ENCODE assay signal across 21 mouse cellular contexts in the genomic region with DNA sequence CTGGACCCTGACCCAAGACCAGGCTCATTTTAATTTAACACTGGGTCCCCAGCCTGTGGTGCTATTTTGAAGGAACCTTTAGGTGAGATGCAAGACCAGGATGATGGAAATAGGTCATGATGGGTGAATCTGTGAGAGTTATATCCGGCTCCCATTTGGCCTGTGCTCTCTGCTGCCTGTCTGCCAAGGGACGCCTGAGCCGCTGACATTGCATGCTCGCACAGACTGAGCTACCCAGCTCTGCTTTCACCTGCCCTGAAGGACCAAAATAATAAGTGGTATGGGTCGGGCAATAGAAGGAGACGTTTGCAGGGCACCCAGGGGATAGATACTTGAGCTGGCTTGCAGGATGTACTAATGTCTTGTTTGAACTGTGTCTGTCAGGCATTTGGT. TPM values are rescaled to one million over a fixed set of nuclear protein-coding genes. Genes with fewer than 3 reads are reported as not detected.
DNase-seq lines count a peak whose midpoint lies in the region; ATAC-seq and TF ChIP-seq lines count a peak whose summit lies in the region.
"Had no signal": no experiment of that assay in that cellular context is flagged by ENCODE, and none has a peak within 500 bp of the region (broad histone marks: within the 10 kb centered on the region; RNA-seq: fewer than 3 reads in every experiment).

No protein-coding gene starts in this region.

- H3K4me2 ChIP-seq in intestine, embryonic 15.5 days (replicated peaks): no peak overlapping the region
- H3K4me2 ChIP-seq in intestine, postnatal 0 days (replicated peaks; ENCODE audit: low read depth): no peak overlapping the region
- no peak overlapping the region for H3K4me2 ChIP-seq in neural tube, embryonic 13.5 days
- H3K4me2 ChIP-seq in limb, embryonic 13.5 days (replicated peaks): peak overlapping the region; percentile 36; the same call in 1 of the 2 replicates
- H3K4me2 ChIP-seq: heart, embryonic 12.5 days; hindbrain, embryonic 15.5 days; liver, embryonic 12.5 days; midbrain, embryonic 11.5 days had no signal

- peaks cover 20% of the 10 kb centered on the region for H3K4me1 ChIP-seq in intestine, embryonic 15.5 days (replicated peaks)
- H3K4me1 ChIP-seq in intestine, postnatal 0 days (replicated peaks; ENCODE audit: control insufficient read depth, insufficient read depth, low read length): no peaks in the 10 kb centered on the region
- H3K4me1 ChIP-seq in neural tube, embryonic 13.5 days (replicated peaks): peaks cover 21% of the 10 kb centered on the region
- peaks cover 28% of the 10 kb centered on the region for H3K4me1 ChIP-seq in limb, embryonic 13.5 days
- H3K4me1 ChIP-seq: liver, embryonic 12.5 days had no signal

- H3K27me3 ChIP-seq in intestine, embryonic 15.5 days (replicated peaks): no peaks in the 10 kb centered on the region
- no peaks in the 10 kb centered on the region for H3K27me3 ChIP-seq in intestine, postnatal 0 days (replicated peaks; ENCODE audit: control insufficient read depth, insufficient read depth, low read length)
- H3K27me3 ChIP-seq in neural tube, embryonic 13.5 days: peaks cover 32% of the 10 kb centered on the region
- no peaks in the 10 kb centered on the region for H3K27me3 ChIP-seq in limb, embryonic 13.5 days

- no peaks in the 10 kb centered on the region for H3K36me3 ChIP-seq in intestine, embryonic 15.5 days
- peaks cover 13% of the 10 kb centered on the region; the same call in 1 of the 2 replicates for H3K36me3 ChIP-seq in intestine, postnatal 0 days (ENCODE audit: control insufficient read depth, insufficient read depth)
- H3K36me3 ChIP-seq in neural tube, embryonic 13.5 days: no peaks in the 10 kb centered on the region
- no peaks in the 10 kb centered on the region for H3K36me3 ChIP-seq in limb, embryonic 13.5 days
- H3K36me3 ChIP-seq: heart, embryonic 12.5 days; hindbrain, embryonic 15.5 days; liver, embryonic 12.5 days had no signal

- no peak overlapping the region for H3K4me3 ChIP-seq in intestine, embryonic 15.5 days (replicated peaks)
- H3K4me3 ChIP-seq in intestine, postnatal 0 days (ENCODE audit: low read depth, low read length): no peak overlapping the region
- no peak overlapping the region for H3K4me3 ChIP-seq in neural tube, embryonic 13.5 days
- H3K4me3 ChIP-seq in limb, embryonic 13.5 days: no peak overlapping the region
- H3K4me3 ChIP-seq: heart, embryonic 12.5 days; hindbrain, embryonic 15.5 days; liver, embryonic 12.5 days had no signal

- WGBS in intestine, embryonic 15.5 days: 58% methylated on average over 6 of the region's 6 CpGs
- 52% methylated on average over 6 of the region's 6 CpGs for WGBS in intestine, postnatal 0 days
- WGBS in neural tube, embryonic 13.5 days: 73% methylated on average over 6 of the region's 6 CpGs
- 62% methylated on average over 6 of the region's 6 CpGs for WGBS in limb, embryonic 13.5 days

- 0 out of 2 replicates have a peak overlapping the region, but pooled peaks have one; percentile 13 for H3K9ac ChIP-seq in intestine, embryonic 15.5 days
- no peak overlapping the region for H3K9ac ChIP-seq in intestine, postnatal 0 days (ENCODE audit: low read depth, low read length)
- H3K9ac ChIP-seq in neural tube, embryonic 13.5 days: no peak overlapping the region
- 0 out of 2 replicates have a peak overlapping the region, but pooled peaks have one; percentile 45 for H3K9ac ChIP-seq in limb, embryonic 13.5 days
- H3K9ac ChIP-seq: heart, embryonic 12.5 days; hindbrain, embryonic 15.5 days; liver, embryonic 12.5 days had no signal

- TF ChIP-seq CTCF in intestine, postnatal 0 days (IDR thresholded peaks at IDR 0.05; ENCODE audit: low read depth): no peak

- H3K27ac ChIP-seq in intestine, embryonic 15.5 days: peak overlapping the region; percentile 71
- H3K27ac ChIP-seq in intestine, postnatal 0 days (ENCODE audit: low read depth, low read length): no peak overlapping the region
- H3K27ac ChIP-seq in neural tube, embryonic 13.5 days (replicated peaks): peak overlapping the region; percentile 38; the same call in 1 of the 2 replicates
- H3K27ac ChIP-seq in limb, embryonic 13.5 days: peak overlapping the region; percentile 79
- H3K27ac ChIP-seq: hindbrain, embryonic 15.5 days; liver, embryonic 12.5 days had no signal

- H3K9me3 ChIP-seq in intestine, embryonic 15.5 days: no peaks in the 10 kb centered on the region
- no peaks in the 10 kb centered on the region for H3K9me3 ChIP-seq in intestine, postnatal 0 days (ENCODE audit: control insufficient read depth)
- H3K9me3 ChIP-seq in neural tube, embryonic 13.5 days: no peaks in the 10 kb centered on the region
- H3K9me3 ChIP-seq in limb, embryonic 13.5 days: no peaks in the 10 kb centered on the region
- H3K9me3 ChIP-seq: heart, embryonic 12.5 days; hindbrain, embryonic 15.5 days; liver, embryonic 12.5 days had no signal

- ATAC-seq in intestine, embryonic 15.5 days: no peak
- ATAC-seq in intestine, postnatal 0 days: no peak
- ATAC-seq in neural tube, embryonic 13.5 days (ENCODE audit: low read depth): no peak
- no peak for ATAC-seq in limb, embryonic 13.5 days (ENCODE audit: low FRiP score, low read depth)
- no peak for ATAC-seq in inflammation-experienced regulatory T-cells, adult 6 months
- ATAC-seq: liver, embryonic 12.5 days had no signal

- no peak for DNase-seq in neural tube, embryonic 10.5 days (ENCODE audit: extremely low spot score, low spot score)
- DNase-seq in right cerebral cortex, postnatal 14 days: no peak
- DNase-seq: adrenal gland, postnatal 36 days; B cell, adult 2 months; cerebellum, adult 11-12 months; cerebellum, postnatal 25 days; embryo, embryonic 11 days; lung, adult 2 months; right cerebral cortex, adult 18-20 months; spleen, adult 18-20 months had no signal

RNA-seq across cellular contexts. Expression of gene Pars2, which starts 6.7 kb away (rescaled TPM):
- polyA plus RNA-seq in intestine, embryonic 15.5 days (2015; fragmentation: Nextera tagmentation; extraction: Ambion mirVana): 14.5 and 15.0 TPM in 2 replicates
- 6.7 TPM in 2 replicates for polyA plus RNA-seq in intestine, postnatal 0 days (2015; fragmentation: Nextera tagmentation; extraction: Ambion mirVana)
- polyA plus RNA-seq in neural tube, embryonic 13.5 days (2015; fragmentation: Nextera tagmentation; extraction: Ambion mirVana): 8.7 and 9.7 TPM in 2 replicates
- polyA plus RNA-seq in limb, embryonic 13.5 days (2015; fragmentation: Nextera tagmentation; extraction: Ambion mirVana): 13.6 and 15.6 TPM in 2 replicates
- 10 to 100 TPM in 2 of 3 experiments, 1 to 10 TPM in 1; 9.6 to 12.1 (median 10.0) TPM for polyA plus RNA-seq in inflammation-experienced regulatory T-cells, adult 6 months (2017; shearing (Covaris generic))

RNA-seq across cellular contexts. Expression of gene Ttc22, which starts 22.0 kb away (rescaled TPM):
- polyA plus RNA-seq in intestine, embryonic 15.5 days (2015; fragmentation: Nextera tagmentation; extraction: Ambion mirVana): 8.6 and 10.1 TPM in 2 replicates
- 61.9 and 66.4 TPM in 2 replicates for polyA plus RNA-seq in intestine, postnatal 0 days (2015; fragmentation: Nextera tagmentation; extraction: Ambion mirVana)
- polyA plus RNA-seq in neural tube, embryonic 13.5 days (2015; fragmentation: Nextera tagmentation; extraction: Ambion mirVana): 2.0 and 2.4 TPM in 2 replicates
- polyA plus RNA-seq in limb, embryonic 13.5 days (2015; fragmentation: Nextera tagmentation; extraction: Ambion mirVana): 1.2 and 2.0 TPM in 2 replicates
- polyA plus RNA-seq in inflammation-experienced regulatory T-cells, adult 6 months (2017; shearing (Covaris generic)): not detected
- polyA plus RNA-seq: midbrain, embryonic 11.5 days had no signal

RNA-seq across cellular contexts. Expression of gene Lexm, which starts 27.2 kb away (rescaled TPM):
- not detected in 2 replicates for polyA plus RNA-seq in intestine, embryonic 15.5 days (2015; fragmentation: Nextera tagmentation; extraction: Ambion mirVana)
- polyA plus RNA-seq in intestine, postnatal 0 days (2015; fragmentation: Nextera tagmentation; extraction: Ambion mirVana): not detected in 2 replicates
- polyA plus RNA-seq in neural tube, embryonic 13.5 days (2015; fragmentation: Nextera tagmentation; extraction: Ambion mirVana): 0.13 TPM in 1 of 2 replicates, not detected in the other
- 0.11 and 0.42 TPM in 2 replicates for polyA plus RNA-seq in limb, embryonic 13.5 days (2015; fragmentation: Nextera tagmentation; extraction: Ambion mirVana)
- under 1 TPM in 1 of 3 experiments, not detected in 2; 0.82 TPM for polyA plus RNA-seq in inflammation-experienced regulatory T-cells, adult 6 months (2017; shearing (Covaris generic))
- polyA plus RNA-seq: hindbrain, embryonic 15.5 days; kidney, adult 2 months; lung, adult 2 months; thymus, postnatal 0 days had no signal

RNA-seq across cellular contexts. Expression of gene Ttc4, which starts 34.5 kb away (rescaled TPM):
- polyA plus RNA-seq in intestine, embryonic 15.5 days (2015; fragmentation: Nextera tagmentation; extraction: Ambion mirVana): 72.0 and 73.4 TPM in 2 replicates
- 29.7 and 35.0 TPM in 2 replicates for polyA plus RNA-seq in intestine, postnatal 0 days (2015; fragmentation: Nextera tagmentation; extraction: Ambion mirVana)
- polyA plus RNA-seq in neural tube, embryonic 13.5 days (2015; fragmentation: Nextera tagmentation; extraction: Ambion mirVana): 109 and 119 TPM in 2 replicates
- 110 and 113 TPM in 2 replicates for polyA plus RNA-seq in limb, embryonic 13.5 days (2015; fragmentation: Nextera tagmentation; extraction: Ambion mirVana)
- polyA plus RNA-seq in inflammation-experienced regulatory T-cells, adult 6 months (2017; shearing (Covaris generic)): 10 to 100 TPM; 40.1 to 63.1 (median 60.4) TPM

Comparison
In these comparisons a context has a peak if more than half of its experiments do, and no peak if none do; other contexts are left out.
1. H3K9ac ChIP-seq: peak in intestine, embryonic 15.5 days (single experiment) and limb, embryonic 13.5 days (single experiment); none in intestine, postnatal 0 days (single experiment) and neural tube, embryonic 13.5 days (single experiment).